Mouse (Mus musculus): ENCODE measurements at regions not wholly inside any gene's neighbourhood (a gene's known extent, or its start where the extent isn't known, plus 50 kb on each side); places are given as distances from the start of the nearest gene placed in this dataset.

DNA sequence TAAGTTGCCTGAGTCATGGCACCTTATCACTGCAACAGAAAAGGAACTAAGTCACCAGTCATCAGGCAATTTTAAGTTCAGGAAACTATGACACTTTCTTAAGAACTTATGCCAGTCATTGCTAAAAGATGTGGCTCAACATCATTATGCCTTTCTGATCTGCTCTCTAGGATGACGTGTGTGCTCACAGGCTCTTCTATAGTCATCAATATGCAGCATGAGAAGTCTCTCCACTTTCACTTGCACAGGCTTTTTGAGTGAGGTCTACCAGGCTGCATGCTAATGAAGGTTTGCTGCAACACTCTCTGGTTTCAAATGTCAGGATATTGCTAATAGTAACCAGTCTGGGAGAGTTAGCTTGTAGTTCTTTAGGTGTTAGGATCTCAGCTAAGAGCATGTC lies 530.5 kb upstream of the Alcam start:
- Histone ChIP-seq H3K4me1 (no peaks in the 10 kb centered on the region), H3K4me2 (no peak overlapping the region), H3K36me3 (no peaks in the 10 kb centered on the region), H3K27me3 (no peaks in the 10 kb centered on the region), H3K27ac (no peak overlapping the region), H3K9me3 (no peaks in the 10 kb centered on the region), H3K4me3 (no peak overlapping the region), H3K9ac (no peak overlapping the region)
- WGBS = 57% methylated on average over 1 of the region's 1 CpGs
- ATAC-seq (ENCODE audit: borderline replicate concordance, extremely low read depth, low FRiP score, low TSS enrichment) = no peak

DNA sequence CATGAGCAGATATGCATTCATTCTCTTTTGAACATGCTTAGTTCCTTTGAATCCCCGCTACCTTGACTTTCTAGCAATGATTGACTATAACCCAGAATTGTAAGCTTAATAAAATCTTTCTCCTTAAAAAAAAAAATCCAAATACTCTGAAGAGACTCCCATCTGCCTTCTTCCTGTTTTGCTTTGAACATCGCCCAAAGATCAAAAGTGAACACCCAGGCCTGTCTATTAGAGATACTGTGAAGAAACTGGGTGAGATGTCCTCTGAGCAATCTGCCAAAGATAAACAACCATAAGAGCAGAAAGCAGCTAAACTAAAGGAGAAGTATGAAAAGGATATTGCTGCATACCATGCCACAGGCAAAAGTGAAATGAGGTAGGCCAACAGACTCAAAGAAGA lies 527.1 kb upstream of the Alcam start:
- ATAC-seq (ENCODE audit: borderline replicate concordance, extremely low read depth, low FRiP score, low TSS enrichment) = no peak
- WGBS = 80% methylated on average over 2 of the region's 2 CpGs

DNA sequence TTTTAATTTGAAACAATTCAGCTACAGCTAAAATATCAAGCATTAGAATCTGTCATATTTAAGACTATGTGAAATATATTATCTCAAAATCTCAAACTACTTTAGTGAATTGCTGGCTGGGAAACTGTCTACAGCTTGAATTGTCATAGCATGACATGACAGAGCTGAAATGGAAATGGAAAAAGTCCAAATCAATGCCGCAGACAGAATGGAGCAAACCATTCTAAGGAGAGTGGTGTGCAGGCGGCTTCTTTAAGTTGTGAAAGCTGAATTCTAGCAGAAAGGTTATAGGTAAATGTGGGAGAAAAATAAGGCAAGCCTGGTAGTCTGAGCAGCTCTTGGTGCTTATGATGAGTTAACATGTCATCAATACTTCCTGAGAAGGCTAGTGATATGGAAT lies 518.9 kb upstream of the Alcam start:
- no peak overlapping the region for H3K4me3 ChIP-seq
- no peak overlapping the region for H3K9ac ChIP-seq
- no peaks in the 10 kb centered on the region for H3K9me3 ChIP-seq
- H3K4me1 ChIP-seq = no peaks in the 10 kb centered on the region
- no peak overlapping the region for H3K4me2 ChIP-seq
- ATAC-seq (ENCODE audit: borderline replicate concordance, extremely low read depth, low FRiP score, low TSS enrichment) = no peak
- no peak overlapping the region for H3K27ac ChIP-seq
- 88% methylated on average over 2 of the region's 2 CpGs for WGBS
- no peaks in the 10 kb centered on the region for H3K36me3 ChIP-seq
- no peaks in the 10 kb centered on the region for H3K27me3 ChIP-seq

More for the DNA sequence above, 527.1 kb upstream of the Alcam start:
- Histone ChIP-seq H3K4me2 (no peak overlapping the region), H3K36me3 (no peaks in the 10 kb centered on the region), H3K27ac (no peak overlapping the region), H3K9me3 (no peaks in the 10 kb centered on the region), H3K9ac (no peak overlapping the region), H3K27me3 (no peaks in the 10 kb centered on the region), H3K4me3 (no peak overlapping the region), H3K4me1 (no peaks in the 10 kb centered on the region)

DNA sequence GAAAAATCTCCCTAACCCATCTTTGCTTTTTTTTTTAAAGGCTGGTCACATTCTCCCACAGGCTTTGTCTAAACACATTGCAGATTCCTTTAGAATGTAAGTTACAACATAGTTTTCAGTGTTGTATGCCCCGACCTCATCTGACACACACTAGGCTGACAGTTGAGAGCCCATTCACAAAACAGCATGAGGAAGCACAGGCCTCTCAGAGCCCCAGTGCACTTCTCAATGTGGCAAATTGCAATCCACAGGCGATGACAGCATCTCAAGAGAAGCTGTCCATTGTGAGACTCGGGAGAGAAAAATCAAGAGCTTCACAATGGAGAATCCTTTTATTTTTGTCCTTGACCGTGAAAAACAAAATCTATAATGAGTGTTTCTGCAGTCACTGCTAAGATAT lies 493.8 kb upstream of the Alcam start:
- no peaks in the 10 kb centered on the region for H3K9me3 ChIP-seq
- H3K27me3 ChIP-seq = no peaks in the 10 kb centered on the region
- 65% methylated on average over 4 of the region's 4 CpGs for WGBS
- no peak overlapping the region for H3K27ac ChIP-seq
- H3K4me3 ChIP-seq = no peak overlapping the region
- H3K4me1 ChIP-seq = no peaks in the 10 kb centered on the region
- no peak overlapping the region for H3K4me2 ChIP-seq
- no peak overlapping the region for H3K9ac ChIP-seq
- H3K36me3 ChIP-seq = no peaks in the 10 kb centered on the region
- no peak for ATAC-seq (ENCODE audit: borderline replicate concordance, extremely low read depth, low FRiP score, low TSS enrichment)

DNA sequence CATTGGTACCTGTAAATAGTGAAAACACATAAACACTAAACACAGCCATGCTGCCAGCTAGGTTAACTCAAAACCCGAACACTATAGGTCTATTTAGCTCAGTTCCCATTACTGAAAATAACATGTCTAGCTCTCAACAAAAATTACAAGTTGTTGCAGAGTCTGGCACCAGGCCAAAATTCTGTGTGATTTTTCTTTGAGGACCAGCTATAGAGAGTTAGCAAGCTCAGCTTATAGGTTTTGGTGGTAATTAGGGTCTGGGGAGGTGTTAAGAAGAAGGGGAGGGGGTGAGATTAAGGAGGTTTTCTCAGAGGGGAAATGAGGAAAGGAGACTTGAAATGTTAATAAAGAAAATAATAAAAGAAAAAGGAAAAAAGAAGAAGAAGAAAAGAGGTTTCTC lies 480.9 kb upstream of the Alcam start:
- no peak overlapping the region for H3K4me3 ChIP-seq
- 70% methylated on average over 1 of the region's 1 CpGs for WGBS

DNA sequence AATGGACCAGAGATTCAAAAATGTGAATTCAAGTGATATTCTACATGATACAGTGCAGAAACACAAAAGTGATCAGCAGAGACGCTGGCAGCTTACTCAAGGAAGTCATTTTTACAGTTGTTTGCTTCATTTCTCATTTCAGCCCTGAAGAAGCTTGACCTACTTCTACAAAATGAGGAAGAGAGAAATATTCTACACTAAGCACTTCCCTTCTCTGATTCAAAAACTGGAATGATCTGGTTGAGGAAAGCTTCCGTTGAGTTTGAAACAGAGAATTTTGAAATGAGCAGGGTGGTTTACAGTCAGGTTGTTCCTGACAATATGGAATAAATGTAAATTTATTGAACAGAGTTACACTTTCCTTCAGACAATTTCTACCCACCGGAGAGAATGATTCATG lies 478.1 kb upstream of the Alcam start:
- ATAC-seq (ENCODE audit: borderline replicate concordance, extremely low read depth, low FRiP score, low TSS enrichment) = no peak
- H3K9ac ChIP-seq = no peak overlapping the region
- no peaks in the 10 kb centered on the region for H3K9me3 ChIP-seq
- no peak overlapping the region for H3K4me2 ChIP-seq
- 81% methylated on average over 3 of the region's 3 CpGs for WGBS
- H3K27ac ChIP-seq = no peak overlapping the region
- H3K4me3 ChIP-seq = no peak overlapping the region
- H3K27me3 ChIP-seq = no peaks in the 10 kb centered on the region
- no peaks in the 10 kb centered on the region for H3K4me1 ChIP-seq
- H3K36me3 ChIP-seq = no peaks in the 10 kb centered on the region

More for the DNA sequence above, 480.9 kb upstream of the Alcam start:
- H3K4me1 ChIP-seq = no peaks in the 10 kb centered on the region
- no peaks in the 10 kb centered on the region for H3K36me3 ChIP-seq
- H3K4me2 ChIP-seq = no peak overlapping the region
- no peaks in the 10 kb centered on the region for H3K27me3 ChIP-seq
- ATAC-seq (ENCODE audit: borderline replicate concordance, extremely low read depth, low FRiP score, low TSS enrichment) = no peak
- H3K9me3 ChIP-seq = no peaks in the 10 kb centered on the region
- H3K27ac ChIP-seq = no peak overlapping the region
- no peak overlapping the region for H3K9ac ChIP-seq

DNA sequence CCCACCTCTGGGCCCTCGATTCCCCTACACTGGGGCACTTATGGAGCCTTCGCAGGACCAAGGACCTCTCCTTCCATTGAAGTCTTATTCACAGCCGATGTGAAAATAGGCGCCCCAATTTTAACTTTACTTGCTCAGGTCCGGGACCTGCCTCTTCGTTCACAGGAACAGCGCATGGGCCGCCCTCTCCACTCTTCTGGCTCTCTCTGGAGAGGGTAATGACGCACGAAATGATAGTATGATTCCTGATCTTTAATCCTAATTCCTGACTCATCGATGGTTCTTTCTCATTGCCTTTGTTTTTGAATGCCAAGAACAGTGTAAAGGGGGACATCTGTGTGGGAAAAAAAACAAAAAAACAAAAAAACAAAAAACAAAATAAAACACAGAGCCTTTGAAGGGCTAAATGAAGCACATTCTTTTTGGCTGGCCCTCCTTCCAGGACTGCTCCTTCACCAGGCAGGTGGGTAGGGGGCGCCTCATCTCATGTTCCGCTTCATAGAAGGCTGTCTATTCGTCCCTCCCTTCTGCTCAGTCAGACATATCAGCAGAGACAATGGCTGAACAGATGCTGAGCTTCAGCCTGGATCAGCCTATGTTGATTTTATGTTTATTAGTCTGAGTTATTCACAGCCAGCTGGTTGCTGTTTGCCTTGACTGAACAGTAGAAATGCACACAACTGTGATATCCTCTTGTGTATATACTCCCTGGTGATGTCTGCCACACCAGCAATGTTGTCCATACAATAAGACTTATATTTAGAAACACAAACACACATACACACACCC lies 438.8 kb upstream of the Alcam start:
- no peak overlapping the region for H3K4me3 ChIP-seq
- 79% methylated on average over 14 of the region's 14 CpGs for WGBS
- H3K27me3 ChIP-seq = no peaks in the 10 kb centered on the region
- H3K36me3 ChIP-seq = no peaks in the 10 kb centered on the region
- no peak overlapping the region for H3K27ac ChIP-seq
- no peak overlapping the region for H3K9ac ChIP-seq
- no peaks in the 10 kb centered on the region for H3K4me1 ChIP-seq
- no peaks in the 10 kb centered on the region for H3K9me3 ChIP-seq
- no peak overlapping the region for H3K4me2 ChIP-seq
- ATAC-seq (ENCODE audit: borderline replicate concordance, extremely low read depth, low FRiP score, low TSS enrichment) = no peak

DNA sequence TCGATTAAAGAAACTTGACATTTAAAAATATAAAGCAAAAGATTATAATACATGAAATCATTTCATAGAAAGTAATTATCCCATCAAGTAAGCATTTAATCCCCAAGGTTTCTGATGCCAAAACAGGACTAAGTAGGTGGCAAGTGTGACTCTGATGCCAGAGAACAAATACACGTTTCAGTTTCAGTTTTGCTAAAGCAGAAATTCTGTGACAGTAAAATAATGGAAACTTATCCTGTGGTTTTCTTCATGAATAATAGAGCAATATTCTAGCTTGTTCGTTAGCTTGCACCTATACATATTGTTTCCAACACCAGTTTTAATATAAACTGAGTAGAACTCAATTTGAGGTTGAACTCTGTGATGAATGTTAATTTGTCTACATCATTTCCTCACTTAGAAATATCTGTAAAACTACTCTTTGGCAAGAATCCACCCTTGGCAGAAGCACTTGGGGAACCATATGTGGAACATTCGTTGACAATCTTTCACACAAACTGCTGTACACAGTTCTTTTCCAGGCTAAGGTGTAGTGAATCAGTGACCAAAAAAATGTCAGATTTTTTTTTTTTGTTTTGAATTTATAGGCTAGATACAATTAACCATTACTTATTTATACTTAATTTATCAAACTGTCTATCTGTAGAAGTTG lies 425.7 kb upstream of the Alcam start:
- Histone ChIP-seq H3K36me3 (no peaks in the 10 kb centered on the region), H3K27ac (no peak overlapping the region), H3K4me1 (no peaks in the 10 kb centered on the region), H3K9ac (no peak overlapping the region), H3K27me3 (no peaks in the 10 kb centered on the region), H3K4me3 (no peak overlapping the region), H3K4me2 (no peak overlapping the region), H3K9me3 (no peaks in the 10 kb centered on the region)
- no peak for ATAC-seq (ENCODE audit: borderline replicate concordance, extremely low read depth, low FRiP score, low TSS enrichment)
- WGBS = 52% methylated on average over 4 of the region's 4 CpGs

DNA sequence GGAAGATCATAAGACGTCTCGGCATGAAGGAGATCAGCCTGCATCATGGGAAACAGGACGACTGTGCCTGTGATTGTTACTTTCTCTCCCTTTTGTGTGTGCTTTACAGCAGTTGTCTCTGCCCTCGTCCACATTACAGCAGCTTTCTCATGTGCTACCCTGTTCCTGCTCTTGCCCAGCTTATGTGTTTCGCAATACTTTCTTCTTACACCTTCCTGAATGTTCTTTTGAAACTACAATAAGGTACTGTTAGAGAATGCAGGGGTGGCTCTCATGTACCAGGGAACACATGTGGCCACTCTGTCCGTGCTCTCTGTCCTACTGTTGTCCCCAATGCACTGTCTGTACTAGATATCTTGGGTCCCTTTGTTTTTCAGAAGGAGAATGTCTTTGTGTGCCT lies 414.0 kb upstream of the Alcam start:
- H3K4me1 ChIP-seq = no peaks in the 10 kb centered on the region
- no peak overlapping the region for H3K4me3 ChIP-seq
- no peaks in the 10 kb centered on the region for H3K27me3 ChIP-seq
- no peak overlapping the region for H3K9ac ChIP-seq
- ATAC-seq (ENCODE audit: borderline replicate concordance, extremely low read depth, low FRiP score, low TSS enrichment) = no peak
- no peak overlapping the region for H3K4me2 ChIP-seq
- no peaks in the 10 kb centered on the region for H3K36me3 ChIP-seq
- H3K27ac ChIP-seq = no peak overlapping the region
- WGBS = 72% methylated on average over 6 of the region's 6 CpGs
- no peaks in the 10 kb centered on the region for H3K9me3 ChIP-seq

DNA sequence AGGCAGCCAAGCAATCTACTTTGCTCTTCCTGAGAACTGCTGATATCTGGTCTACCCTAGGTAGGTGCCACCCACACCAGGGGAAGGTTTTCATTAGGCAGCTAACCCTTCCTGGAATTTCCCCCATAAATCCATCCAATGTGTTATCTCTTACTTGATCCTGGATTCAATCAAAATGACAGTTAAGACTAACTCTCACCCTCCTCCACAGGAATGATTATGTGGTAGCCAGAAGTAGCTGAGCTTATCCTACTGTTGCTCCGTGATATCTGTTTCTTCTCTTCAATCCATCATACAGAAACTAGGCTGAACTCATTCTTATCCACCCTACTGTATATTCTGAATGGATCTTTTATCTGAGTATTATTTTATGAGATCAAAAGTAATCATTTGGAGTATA lies 409.7 kb upstream of the Alcam start:
- H3K36me3 ChIP-seq = no peaks in the 10 kb centered on the region

DNA sequence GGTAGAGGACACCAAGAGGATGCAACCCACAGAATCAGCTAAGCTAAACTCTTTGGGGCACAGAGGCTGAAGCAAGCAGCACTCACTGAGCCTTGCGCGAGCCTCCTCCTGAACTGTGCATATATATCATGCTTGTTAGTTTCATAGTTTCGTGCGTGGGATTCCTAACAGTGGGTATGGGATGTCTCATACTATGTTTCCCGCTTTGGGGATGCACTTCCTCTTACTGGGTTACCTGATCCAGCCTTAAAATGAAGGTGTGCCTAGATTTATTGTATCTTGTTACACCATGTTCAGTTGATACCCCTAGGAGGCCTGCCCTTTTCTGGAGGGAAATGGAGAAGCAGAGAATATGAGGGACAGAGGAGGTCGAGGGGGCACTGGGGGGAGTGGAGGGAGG lies 407.4 kb upstream of the Alcam start:
- Histone ChIP-seq H3K27me3 (no peaks in the 10 kb centered on the region), H3K4me1 (no peaks in the 10 kb centered on the region), H3K9me3 (no peaks in the 10 kb centered on the region), H3K36me3 (no peaks in the 10 kb centered on the region), H3K4me2 (no peak overlapping the region), H3K27ac (no peak overlapping the region), H3K9ac (no peak overlapping the region), H3K4me3 (no peak overlapping the region)
- WGBS = 84% methylated on average over 6 of the region's 6 CpGs
- ATAC-seq (ENCODE audit: borderline replicate concordance, extremely low read depth, low FRiP score, low TSS enrichment) = no peak

More for the DNA sequence above, 409.7 kb upstream of the Alcam start:
- no peaks in the 10 kb centered on the region for H3K27me3 ChIP-seq
- H3K4me1 ChIP-seq = no peaks in the 10 kb centered on the region
- no peak overlapping the region for H3K9ac ChIP-seq
- no peak overlapping the region for H3K27ac ChIP-seq
- WGBS = 36% methylated on average over 1 of the region's 1 CpGs
- no peak overlapping the region for H3K4me2 ChIP-seq
- H3K9me3 ChIP-seq = no peaks in the 10 kb centered on the region
- no peak for ATAC-seq (ENCODE audit: borderline replicate concordance, extremely low read depth, low FRiP score, low TSS enrichment)
- H3K4me3 ChIP-seq = no peak overlapping the region

DNA sequence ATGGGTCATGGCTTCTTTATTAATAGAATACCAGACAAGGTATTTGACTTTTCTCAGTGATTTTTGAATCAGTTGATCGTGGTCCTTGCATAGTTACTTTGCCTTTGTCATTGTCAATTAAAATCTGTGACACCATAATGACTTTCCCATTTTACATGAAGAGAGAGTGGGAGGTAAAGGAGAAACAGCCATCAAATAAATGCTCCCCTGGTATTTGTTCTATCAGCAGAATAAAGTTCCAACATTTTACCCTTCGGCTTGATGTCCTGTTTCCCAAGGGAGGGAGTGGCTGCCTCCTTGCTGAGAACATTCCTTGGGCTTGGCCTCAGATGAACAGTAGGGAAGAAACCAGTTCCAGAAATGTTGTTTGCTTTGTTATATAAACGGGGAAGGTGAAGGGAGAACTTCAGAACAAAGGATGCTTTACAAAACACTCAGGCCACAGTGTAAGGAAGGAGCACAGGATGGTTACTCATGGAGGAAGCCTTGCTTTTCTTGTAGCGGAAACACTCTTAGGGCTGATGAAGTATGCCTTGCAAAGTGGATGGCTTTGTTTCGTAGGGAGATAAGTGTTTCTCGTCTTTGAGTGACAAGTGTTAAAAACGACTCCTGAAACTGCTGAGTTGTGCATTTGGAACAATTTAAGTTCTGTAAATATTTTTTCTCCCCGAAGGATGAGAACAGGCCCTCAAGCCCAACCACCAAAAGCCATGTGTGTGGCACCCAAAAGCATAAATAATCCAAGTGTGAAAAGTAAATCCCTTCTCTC lies 404.8 kb upstream of the Alcam start:
- Histone ChIP-seq H3K9me3 (no peaks in the 10 kb centered on the region), H3K4me1 (no peaks in the 10 kb centered on the region), H3K27ac (no peak overlapping the region; the same call in 1 of the 2 replicates), H3K4me3 (no peak overlapping the region), H3K4me2 (no peak overlapping the region), H3K27me3 (no peaks in the 10 kb centered on the region), H3K36me3 (no peaks in the 10 kb centered on the region), H3K9ac (no peak overlapping the region)
- WGBS = 30% methylated on average over 8 of the region's 8 CpGs
- peak; percentile 35; the same call in 1 of the 2 replicates for ATAC-seq (ENCODE audit: borderline replicate concordance, extremely low read depth, low FRiP score, low TSS enrichment)

Data from lung, embryonic 15.5 days (tissue).